Comparison of ENCODE assay signal across 15 mouse cellular contexts in genomic region chr16:4519157-4519556, GRCm38 (mm10). TPM values are rescaled to one million over a fixed set of nuclear protein-coding genes. Genes with fewer than 3 reads are reported as not detected.
DNase-seq lines count a peak whose midpoint lies in the region; ATAC-seq and TF ChIP-seq lines count a peak whose summit lies in the region.
"Had no signal": no experiment of that assay in that cellular context is flagged by ENCODE, and none has a peak within 500 bp of the region (broad histone marks: within the 10 kb centered on the region; RNA-seq: fewer than 3 reads in every experiment).

No protein-coding gene starts in this region.

- H3K27ac ChIP-seq in layer of hippocampus, adult 2 months = peak overlapping the region; percentile 29; the same call in 1 of the 2 replicates
- H3K27ac ChIP-seq in forebrain, embryonic 12.5 days = no peak overlapping the region
- H3K27ac ChIP-seq: forebrain, embryonic 10.5 days; intestine, embryonic 15.5 days had no signal

- H3K36me3 ChIP-seq in forebrain, embryonic 12.5 days (replicated peaks) = no peaks in the 10 kb centered on the region
- H3K36me3 ChIP-seq: forebrain, embryonic 10.5 days; intestine, embryonic 15.5 days had no signal

- no peaks in the 10 kb centered on the region for H3K27me3 ChIP-seq in forebrain, embryonic 12.5 days
- H3K27me3 ChIP-seq: intestine, embryonic 15.5 days had no signal

- no peak for DNase-seq in layer of hippocampus, adult 2 months (ENCODE audit: low spot score in 2 of 2)
- DNase-seq in layer of hippocampus, adult 8-10 months (ENCODE audit: low spot score in 2 of 2) = no peak
- DNase-seq in brain, adult 2 months (ENCODE audit: low read depth, low spot score) = peak; percentile 51
- peak; percentile 55 for DNase-seq in cerebellum, adult 9-10 months
- DNase-seq in kidney, postnatal 14 days = no peak
- DNase-seq: gastrocnemius, postnatal 36 days; kidney, postnatal 25 days; lung, postnatal 10 days had no signal

- ATAC-seq in megakaryocyte progenitor cell, adult 5-6 weeks (replicated peaks; ENCODE audit: poor library complexity) = peak; percentile 88
- no peak for ATAC-seq in activated CD4-positive, CD25-positive, alpha-beta regulatory T cell, adult 4 months
- ATAC-seq in forebrain, embryonic 12.5 days (ENCODE audit: low FRiP score) = no peak
- ATAC-seq: intestine, embryonic 15.5 days; midbrain, embryonic 16.5 days had no signal

- no peak for TF ChIP-seq CTCF in layer of hippocampus, adult 2 months (conservative IDR thresholded peaks at IDR 0.05)

- no peaks in the 10 kb centered on the region for H3K9me3 ChIP-seq in forebrain, embryonic 12.5 days
- H3K9me3 ChIP-seq: forebrain, embryonic 10.5 days; intestine, embryonic 15.5 days had no signal

- H3K4me2 ChIP-seq in forebrain, embryonic 12.5 days = no peak overlapping the region
- H3K4me2 ChIP-seq: intestine, embryonic 15.5 days; liver, embryonic 11.5 days had no signal

- no peak overlapping the region for H3K9ac ChIP-seq in forebrain, embryonic 12.5 days
- H3K9ac ChIP-seq: intestine, embryonic 15.5 days had no signal

- WGBS in forebrain, embryonic 12.5 days = 62% methylated on average over 4 of the region's 4 CpGs

- peaks cover 11% of the 10 kb centered on the region; the same call in 1 of the 2 replicates for H3K4me1 ChIP-seq in forebrain, embryonic 12.5 days
- H3K4me1 ChIP-seq: intestine, embryonic 15.5 days had no signal

- H3K4me3 ChIP-seq in layer of hippocampus, adult 2 months = no peak overlapping the region
- no peak overlapping the region for H3K4me3 ChIP-seq in forebrain, embryonic 12.5 days (replicated peaks)
- H3K4me3 ChIP-seq: forebrain, embryonic 10.5 days; intestine, embryonic 15.5 days had no signal

RNA-seq across cellular contexts. Expression of gene Srl, which starts 22.5 kb away (rescaled TPM):
- 10 to 100 TPM; 13.2 to 14.9 TPM for total RNA-seq in layer of hippocampus, adult 2 months (2021)
- 10 to 100 TPM; 10.4 to 14.5 (median 11.2) TPM for total RNA-seq in layer of hippocampus, adult 8-10 months (2022)
- 2.9 and 4.4 TPM in 2 replicates for total RNA-seq in megakaryocyte progenitor cell, adult 5-6 weeks (2015)
- 13.9 and 18.7 TPM in 2 replicates for total RNA-seq in megakaryocyte progenitor cell, adult 5-6 weeks (2017)
- 1 to 10 TPM in 1 of 2 experiments, under 1 TPM in 1; 0.20 to 1.9 TPM for polyA plus RNA-seq in activated CD4-positive, CD25-positive, alpha-beta regulatory T cell, adult 4 months (2017; shearing (Covaris generic))
- 27.6 and 30.7 TPM in 2 replicates for polyA plus RNA-seq in forebrain, embryonic 12.5 days (2016; fragmentation: Nextera tagmentation; extraction: Ambion mirVana)

RNA-seq across cellular contexts. Expression of gene Tfap4, which starts 40.5 kb away (rescaled TPM):
- total RNA-seq in layer of hippocampus, adult 2 months (2021) = 1 to 10 TPM; 5.3 to 6.8 TPM
- 1 to 10 TPM; 5.8 to 7.4 (median 7.4) TPM for total RNA-seq in layer of hippocampus, adult 8-10 months (2022)
- 37.1 and 41.2 TPM in 2 replicates for total RNA-seq in megakaryocyte progenitor cell, adult 5-6 weeks (2015)
- 42.0 and 53.9 TPM in 2 replicates for total RNA-seq in megakaryocyte progenitor cell, adult 5-6 weeks (2017)
- 1 to 10 TPM; 4.1 to 6.2 TPM for polyA plus RNA-seq in activated CD4-positive, CD25-positive, alpha-beta regulatory T cell, adult 4 months (2017; shearing (Covaris generic))
- polyA plus RNA-seq in forebrain, embryonic 12.5 days (2016; fragmentation: Nextera tagmentation; extraction: Ambion mirVana) = 20.9 and 22.6 TPM in 2 replicates

Comparison
In these comparisons a context has a peak if more than half of its experiments do, and no peak if none do; other contexts are left out.
1. DNase-seq: peak in brain, adult 2 months (single experiment) and cerebellum, adult 9-10 months (single experiment); none in layer of hippocampus, adult 2 months (0 of 2), layer of hippocampus, adult 8-10 months (0 of 2) and kidney, postnatal 14 days (single experiment).
2. RNA of gene Tfap4, which starts 40.5 kb away (total RNA-seq): 37.1 to 53.9 TPM in megakaryocyte progenitor cell, adult 5-6 weeks; 5.8 to 7.4 TPM in layer of hippocampus, adult 8-10 months and 5.3 to 6.8 TPM in layer of hippocampus, adult 2 months; every median in the first group is over 4 times any median in the second.